Mouse (Mus musculus): ENCODE measurements around the gene Sirt2.
A peak's percentile ranks its signal among the peaks of the same experiment; 100 is the strongest.

Sirt2 gene

DNA sequence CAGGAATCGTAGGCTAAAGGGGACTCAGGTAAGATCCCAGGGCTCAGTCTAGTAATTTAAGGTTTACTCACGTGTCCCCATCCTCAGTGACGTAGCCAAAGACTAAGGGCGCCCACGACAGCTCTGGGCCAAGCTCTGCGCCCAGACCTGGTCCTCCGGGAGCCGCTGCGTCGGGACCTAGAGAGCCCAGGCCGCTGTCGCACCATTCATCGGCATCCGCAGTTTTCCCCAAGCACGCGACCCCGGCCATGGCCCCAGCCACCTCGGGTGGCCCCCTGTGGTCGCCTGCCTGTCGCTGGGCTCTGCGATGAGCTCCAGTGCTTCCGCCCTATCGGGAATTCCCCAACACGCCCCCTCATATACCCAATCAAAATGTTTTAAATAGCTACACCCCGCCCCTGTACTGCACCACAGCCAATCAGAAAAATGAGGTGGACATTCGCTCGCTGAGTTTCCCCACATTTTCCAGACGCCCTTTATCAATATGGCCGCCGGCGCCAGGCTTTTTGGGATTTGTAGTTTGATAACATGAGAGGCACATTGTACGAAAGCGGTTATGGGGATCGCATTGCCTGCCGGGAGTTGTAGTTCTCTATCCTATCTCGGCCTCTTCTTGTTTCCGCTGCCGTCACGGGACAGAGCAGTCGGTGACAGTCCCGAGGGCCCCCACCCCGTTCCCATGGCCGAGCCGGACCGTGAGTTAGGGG, at the start of gene Sirt2:
Gene Sirt2, plus strand, starts transcription at position 563 of the 707 bp plus-strand sequence.
- peak; percentile 99 for DNase-seq (ENCODE audit: extremely low read depth, low read depth)

DNA sequence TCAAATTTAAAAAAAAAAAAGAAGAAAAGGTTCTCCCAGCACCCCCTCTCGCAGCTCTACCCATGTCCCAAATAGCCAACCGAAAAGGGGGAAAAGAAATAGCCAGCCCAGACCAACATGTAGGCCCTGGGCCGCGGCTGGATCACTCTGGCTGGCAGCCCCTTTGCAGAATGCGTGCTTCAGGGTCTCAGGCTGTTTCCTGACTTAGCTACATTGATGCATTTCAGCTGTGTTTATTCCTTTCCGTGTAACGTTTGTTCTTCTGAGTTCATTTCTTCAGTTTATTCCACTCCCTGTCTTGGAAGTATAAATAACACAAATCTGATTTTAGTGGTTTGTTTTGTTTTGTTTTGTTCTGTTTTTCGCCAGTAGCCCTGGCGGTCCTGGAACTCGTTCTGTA, 48.8 kb upstream of the Sirt2 start:
- no peak for DNase-seq (ENCODE audit: extremely low read depth, low read depth)

GRCm38 (mm10) chr7:28719159-28719558, 47.4 kb upstream of the Sirt2 start:
- DNase-seq (ENCODE audit: extremely low read depth, low read depth) = no peak

- no peak for DNase-seq (ENCODE audit: extremely low read depth, low read depth)
Measured at GRCm38 (mm10) chr7:28719650-28720049, 46.9 kb upstream of the Sirt2 start.

GRCm38 (mm10) chr7:28720753-28721537, 45.6 kb upstream of the Sirt2 start:
- DNase-seq (ENCODE audit: extremely low read depth, low read depth) = no peak

DNA sequence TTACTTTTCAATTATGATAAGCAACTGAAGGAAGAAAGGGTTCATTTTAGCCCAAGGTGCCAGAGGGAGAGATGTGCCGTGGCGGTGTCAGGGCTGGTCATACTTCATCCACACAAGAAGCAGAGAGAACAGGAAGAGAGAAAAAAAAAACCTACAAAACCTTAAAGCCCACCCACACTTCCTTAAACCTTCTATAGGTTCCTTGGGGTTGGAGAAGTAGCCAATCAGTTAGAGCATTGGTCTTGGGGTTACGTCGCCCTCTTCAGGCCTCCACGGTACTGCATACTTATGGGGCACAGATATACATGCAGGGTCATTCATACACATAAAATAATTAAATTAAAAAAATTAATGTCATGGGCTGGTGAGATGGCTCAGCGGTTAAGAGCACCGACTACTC, 44.5 kb upstream of the Sirt2 start:
- DNase-seq (ENCODE audit: extremely low read depth, low read depth) = peak; percentile 45

DNA sequence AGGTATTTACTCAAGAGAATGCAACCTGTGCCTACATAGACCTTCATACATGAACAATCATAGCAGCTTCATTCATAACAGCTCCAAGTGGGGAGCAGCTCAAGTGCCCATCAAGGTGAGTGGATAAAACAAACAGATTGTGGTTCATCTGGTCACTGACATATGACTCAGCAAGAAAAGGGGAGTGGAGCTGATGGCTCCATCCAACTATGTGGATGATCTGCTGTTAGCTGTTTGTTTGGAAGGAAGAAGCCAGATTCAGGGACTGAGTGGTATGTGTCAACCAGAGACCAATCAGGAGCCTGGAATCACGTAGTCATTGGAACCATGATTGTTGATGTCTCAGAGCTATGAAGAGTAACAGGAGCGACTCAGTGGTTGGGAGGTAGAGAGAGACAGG, 41.9 kb upstream of the Sirt2 start:
- no peak for DNase-seq (ENCODE audit: extremely low read depth, low read depth)

DNA sequence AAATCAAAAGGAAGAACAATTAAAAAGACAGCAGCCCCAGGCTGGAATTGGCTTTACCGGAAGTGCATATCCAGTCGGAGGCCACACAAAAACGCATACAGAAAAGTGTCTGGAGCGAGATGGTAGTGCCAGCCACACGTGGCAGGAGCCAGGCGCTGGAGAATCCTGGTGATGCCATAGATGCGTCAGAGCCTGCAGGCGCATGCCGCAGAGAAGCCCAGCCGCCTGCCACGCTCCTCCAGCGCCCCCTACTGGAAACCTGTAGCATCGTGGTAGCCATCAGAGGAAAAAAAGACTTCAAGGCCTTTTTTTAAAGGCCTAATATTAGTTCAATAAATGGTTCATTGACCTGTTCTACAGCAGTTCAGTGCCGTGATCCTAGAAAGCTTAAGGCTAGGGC, 39.9 kb upstream of the Sirt2 start:
- DNase-seq (ENCODE audit: extremely low read depth, low read depth) = peak; percentile 45

GRCm38 (mm10) chr7:28727649-28728340, 38.7 kb upstream of the Sirt2 start:
- DNase-seq (ENCODE audit: extremely low read depth, low read depth) = no peak

- DNase-seq (ENCODE audit: extremely low read depth, low read depth) = no peak
Measured at GRCm38 (mm10) chr7:28732341-28733142, 34.0 kb upstream of the Sirt2 start.

GRCm38 (mm10) chr7:28733211-28733610, 33.3 kb upstream of the Sirt2 start:
- no peak for DNase-seq (ENCODE audit: extremely low read depth, low read depth)

DNA sequence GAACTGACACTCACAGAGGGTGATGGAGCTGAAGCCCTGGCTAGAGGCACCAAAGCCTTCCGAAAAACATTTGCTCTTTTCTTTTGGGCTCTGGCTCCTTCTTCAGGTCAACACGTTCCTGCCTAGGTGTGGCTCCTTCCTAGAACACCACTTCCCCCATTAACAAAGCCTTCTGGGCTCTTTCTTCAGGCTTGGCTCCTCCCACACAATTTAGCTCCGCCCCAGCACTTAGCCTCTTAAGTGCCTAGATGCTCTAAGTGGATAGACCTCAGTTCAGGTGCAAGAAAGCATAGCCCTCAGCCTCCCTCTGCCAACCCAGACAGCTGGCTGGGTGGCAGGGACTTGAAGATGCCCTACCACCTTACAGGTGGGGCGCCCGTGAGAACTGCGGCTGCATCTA, 30.8 kb upstream of the Sirt2 start:
- DNase-seq (ENCODE audit: extremely low read depth, low read depth) = no peak

DNA sequence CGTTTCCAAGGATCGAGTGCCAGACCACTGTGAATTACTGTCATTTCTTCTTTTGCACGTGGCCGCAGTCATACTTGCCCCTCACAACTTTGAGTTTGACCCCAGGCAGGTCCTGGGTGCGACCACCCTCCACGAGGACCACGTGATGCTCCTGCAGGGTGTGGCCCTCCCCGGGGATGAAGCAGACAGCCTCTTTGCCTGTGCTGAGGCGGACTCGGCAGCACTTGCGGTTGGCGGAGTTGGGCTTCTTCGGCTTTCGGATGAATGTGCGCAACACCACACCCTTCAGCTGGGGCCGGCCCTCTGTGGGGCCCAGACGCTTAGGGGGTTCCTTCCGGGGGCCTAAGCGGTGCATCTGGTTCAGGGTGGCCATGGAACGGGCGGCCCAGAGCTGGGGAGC, 26.7 kb upstream of the Sirt2 start:
- DNase-seq (ENCODE audit: extremely low read depth, low read depth) = no peak

GRCm38 (mm10) chr7:28740949-28741348, 25.6 kb upstream of the Sirt2 start:
- no peak for DNase-seq (ENCODE audit: extremely low read depth, low read depth)

DNA sequence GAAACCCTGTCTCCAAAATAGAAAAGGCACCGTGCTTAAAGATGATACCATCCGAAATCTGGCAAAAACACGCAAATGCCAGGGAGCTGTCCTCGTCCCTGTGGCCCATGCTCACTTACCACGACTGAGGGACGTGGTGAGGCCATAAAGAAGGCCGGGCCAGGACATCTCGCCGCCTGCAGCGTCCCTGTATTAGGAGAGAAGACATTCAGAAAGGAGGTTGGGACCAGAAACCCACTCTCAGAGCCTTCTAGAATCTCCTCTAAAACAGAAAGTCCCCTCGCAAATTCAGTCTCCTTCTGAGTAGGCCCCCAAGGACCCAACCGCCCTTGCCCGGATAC, 25.2 kb upstream of the Sirt2 start:
- no peak for DNase-seq (ENCODE audit: extremely low read depth, low read depth)

GRCm38 (mm10) chr7:28741709-28742438, 24.7 kb upstream of the Sirt2 start, which contains the start of the genes Mrps12 and Sars2:
Gene Mrps12, minus strand, starts transcription at chr7:28741820.
Gene Sars2, plus strand, starts transcription at chr7:28741992.
- peak; percentile 99 for DNase-seq (ENCODE audit: extremely low read depth, low read depth)

- DNase-seq (ENCODE audit: extremely low read depth, low read depth) = no peak
Measured at GRCm38 (mm10) chr7:28749935-28750334, 16.6 kb upstream of the Sirt2 start.

- no peak for DNase-seq (ENCODE audit: extremely low read depth, low read depth)
Measured at GRCm38 (mm10) chr7:28756079-28756478, 10.5 kb upstream of the Sirt2 start, which contains the start of gene Ccer2. Gene Ccer2, plus strand, starts transcription at chr7:28756174.

GRCm38 (mm10) chr7:28758623-28759022, 7.9 kb upstream of the Sirt2 start:
- no peak for DNase-seq (ENCODE audit: extremely low read depth, low read depth)

DNA sequence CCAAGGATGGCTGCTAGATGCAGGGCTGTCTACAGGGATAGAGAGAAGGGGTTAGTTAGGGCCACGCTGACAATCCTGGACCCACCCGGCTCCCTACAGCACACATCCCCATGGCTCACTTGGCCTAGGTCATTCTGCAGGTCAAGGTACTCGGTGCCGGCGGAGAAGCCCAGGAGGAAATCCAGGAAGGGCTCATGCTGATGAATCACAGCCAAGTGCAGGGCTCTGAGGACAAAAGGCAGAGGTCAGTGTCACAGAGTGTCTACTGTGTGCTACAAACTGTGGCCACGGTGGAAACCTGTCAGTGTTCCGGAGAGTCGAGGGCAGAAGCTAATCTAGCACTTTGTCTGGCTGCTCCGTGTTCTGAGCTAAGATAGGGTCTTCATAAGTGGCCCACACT, 4.6 kb upstream of the Sirt2 start:
- no peak for DNase-seq (ENCODE audit: extremely low read depth, low read depth)

GRCm38 (mm10) chr7:28765211-28765610, 1.3 kb upstream of the Sirt2 start:
- no peak for DNase-seq (ENCODE audit: extremely low read depth, low read depth)

Data from MEL-GATA-1-ER (cell line).